Mouse (Mus musculus) colon, adult 2 months (tissue): ENCODE data around the gene Gm10644. TPM values are rescaled to one million over a fixed set of nuclear protein-coding genes. Genes with fewer than 3 reads are reported as not detected.

ENCODE experiments used
- polyA plus RNA-seq: library from polyadenylated mRNA; depleted of rRNA; stranded (reverse); fragments of >200 nt; gene quantifications from 2 replicates; pipeline ENCODE4 v1.2.3, GENCODE M21; 2012; rRNA removed

Gm10644 gene
- 0.50 and 0.92 TPM in 2 replicates for polyA plus RNA-seq

DNA sequence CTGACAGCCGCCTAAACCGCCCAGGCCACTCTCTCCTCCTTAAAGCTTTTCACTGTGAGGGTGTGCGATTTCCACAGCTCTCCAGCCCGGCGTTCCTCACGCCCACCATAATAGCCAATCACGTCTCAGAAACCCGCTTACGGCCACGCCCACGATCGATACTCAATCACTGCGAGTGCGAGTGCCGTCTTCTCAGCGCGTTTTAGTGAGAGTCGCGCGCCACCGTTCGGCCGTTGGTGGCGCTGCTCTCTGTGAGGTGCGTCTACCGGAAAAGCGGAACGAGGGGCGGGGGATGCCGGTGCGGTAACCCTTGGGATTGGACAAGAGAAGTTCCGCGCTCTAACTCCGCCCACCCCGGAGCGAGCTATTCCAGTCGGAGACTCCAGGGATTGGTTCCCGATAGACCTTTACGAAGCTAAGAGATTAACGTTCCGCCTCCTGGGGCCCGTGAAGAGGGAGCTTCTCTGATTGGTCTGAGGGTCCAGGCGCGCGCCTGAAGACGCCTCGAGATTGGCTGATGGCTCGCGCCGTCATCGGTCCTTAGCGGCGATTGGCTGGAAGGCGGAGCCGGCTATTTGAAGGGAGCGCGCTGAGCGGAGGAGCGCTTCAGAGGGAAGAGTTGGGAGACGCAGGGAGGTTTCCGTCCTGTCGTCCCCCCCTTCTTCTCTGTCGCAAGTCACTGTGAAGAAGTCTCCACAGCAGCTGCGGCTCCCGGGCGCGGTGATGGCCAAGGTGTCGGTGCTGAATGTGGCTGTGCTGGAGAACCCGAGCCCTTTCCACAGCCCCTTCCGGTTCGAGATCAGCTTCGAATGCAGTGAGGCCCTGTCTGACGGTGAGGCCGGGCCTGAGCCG is at the start of gene Gm10644, which contains the start of gene Asf1b:
TSS of gene Gm10644 (minus strand) at position 100 of the 852 bp plus-strand sequence.
TSS of gene Asf1b (plus strand) at position 402 of the 852 bp plus-strand sequence.

DNA sequence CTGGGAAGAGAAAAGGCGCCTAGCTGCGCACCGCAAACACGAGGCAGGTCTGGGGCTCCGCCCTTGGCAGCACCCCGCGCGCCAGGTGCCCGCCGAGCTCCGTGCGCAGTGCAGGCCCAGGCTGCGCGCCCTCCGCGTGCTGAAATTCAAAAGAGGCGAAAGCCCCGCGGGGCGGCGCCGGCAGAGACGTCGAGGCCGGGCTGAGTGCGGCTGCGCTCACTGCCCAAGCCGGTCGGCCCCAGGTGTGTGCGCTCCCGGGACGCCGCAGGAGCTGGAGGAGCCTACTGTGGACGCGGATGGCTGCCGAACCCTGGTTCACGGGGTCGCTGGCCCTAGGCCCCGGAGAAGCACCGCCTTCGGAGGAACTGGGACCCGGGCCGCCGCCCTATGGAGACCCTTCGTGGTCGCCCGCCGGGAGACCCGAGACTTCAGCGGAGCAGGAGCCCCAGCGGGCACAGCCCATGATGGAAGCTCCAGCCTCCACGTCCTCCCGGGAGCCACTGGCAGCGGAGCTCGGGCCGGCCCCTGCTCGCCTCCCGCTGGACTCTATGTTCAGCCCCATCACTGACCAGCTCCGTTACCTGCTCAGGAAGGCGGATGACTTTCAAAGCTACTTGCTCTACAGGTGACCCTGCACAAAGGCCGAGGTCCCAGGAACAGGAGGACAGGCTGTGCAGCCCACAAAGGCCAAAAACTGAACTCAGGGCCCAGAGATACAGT is 46.4 kb upstream of the Gm10644 start, which contains the start of gene 1700067K01Rik:
TSS of gene 1700067K01Rik (plus strand) at position 222 of the 720 bp plus-strand sequence.

DNA sequence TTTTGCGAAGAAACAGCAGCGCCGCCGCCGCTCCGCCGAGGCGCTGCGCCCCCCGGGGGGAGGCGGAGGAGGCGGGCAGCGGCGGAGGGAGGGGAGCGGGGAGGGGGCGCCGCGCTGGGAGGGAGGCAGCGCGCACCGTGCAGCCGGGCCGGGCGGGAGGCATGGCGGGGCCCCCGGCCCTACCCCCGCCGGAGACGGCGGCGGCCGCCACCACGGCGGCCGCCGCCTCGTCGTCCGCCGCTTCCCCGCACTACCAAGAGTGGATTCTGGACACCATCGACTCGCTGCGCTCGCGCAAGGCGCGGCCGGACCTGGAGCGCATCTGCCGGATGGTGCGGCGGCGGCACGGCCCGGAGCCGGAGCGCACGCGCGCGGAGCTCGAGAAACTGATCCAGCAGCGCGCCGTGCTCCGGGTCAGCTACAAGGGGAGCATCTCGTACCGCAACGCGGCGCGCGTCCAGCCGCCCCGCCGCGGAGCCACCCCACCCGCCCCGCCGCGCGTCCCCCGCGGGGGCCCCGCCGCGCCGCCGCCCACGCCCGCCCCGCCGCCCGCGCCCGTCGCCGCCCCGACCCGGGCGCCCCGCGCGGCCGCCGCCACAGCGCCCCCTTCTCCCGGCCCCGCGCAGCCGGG is 42.6 kb upstream of the Gm10644 start, which contains the start of gene Samd1:
TSS of gene Samd1 (plus strand) at position 162 of the 631 bp plus-strand sequence.

DNA sequence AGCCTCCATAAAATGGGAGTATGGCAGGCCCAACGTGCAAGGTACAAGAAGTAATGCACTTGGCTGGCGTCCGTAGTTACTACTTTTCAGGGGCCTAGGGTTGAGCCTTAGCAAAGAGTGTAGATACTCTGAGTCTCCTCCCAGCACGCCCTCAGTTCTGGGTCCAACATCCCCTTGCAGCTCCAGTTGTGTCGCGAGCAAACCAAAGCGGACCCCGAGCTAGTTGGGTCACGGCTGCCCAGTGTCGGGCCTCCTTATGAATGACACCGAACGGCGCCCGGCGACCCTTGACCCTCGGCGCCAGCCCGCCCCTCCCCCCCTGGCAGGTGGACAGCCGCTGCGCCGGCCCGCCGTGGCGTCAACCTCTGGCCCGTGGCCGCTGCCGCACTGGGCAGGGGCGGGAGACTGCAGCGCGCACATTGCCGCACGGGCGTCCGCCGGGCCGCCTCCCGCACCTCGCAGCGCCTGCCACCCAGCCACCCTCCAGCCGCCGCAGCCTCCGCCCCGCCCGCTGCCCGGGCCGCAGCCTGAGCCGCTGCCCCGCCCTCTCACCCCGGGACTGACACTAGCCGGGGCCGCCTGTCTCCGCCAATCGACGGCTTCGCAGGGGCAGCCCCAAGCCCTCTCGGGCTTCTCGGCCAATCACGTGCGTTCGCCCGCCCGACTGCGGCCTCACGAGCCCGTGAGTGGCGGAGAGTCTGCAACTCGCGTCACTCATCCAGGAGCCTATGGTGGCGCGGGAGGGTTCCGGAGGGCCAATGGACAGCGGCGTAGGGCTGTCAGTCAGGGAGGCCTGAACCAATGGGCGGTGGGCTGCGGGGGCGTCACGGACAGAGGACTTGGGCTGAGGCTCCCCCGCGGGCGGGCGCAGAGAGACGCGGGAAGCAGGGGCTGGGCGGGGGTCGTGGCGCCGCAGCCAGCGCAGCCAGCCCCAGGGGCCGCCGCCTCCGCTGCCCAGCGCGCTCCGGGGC is 17.4 kb upstream of the Gm10644 start, which contains the start of gene Prkaca:
TSS of gene Prkaca (plus strand) at position 844 of the 971 bp plus-strand sequence.

DNA sequence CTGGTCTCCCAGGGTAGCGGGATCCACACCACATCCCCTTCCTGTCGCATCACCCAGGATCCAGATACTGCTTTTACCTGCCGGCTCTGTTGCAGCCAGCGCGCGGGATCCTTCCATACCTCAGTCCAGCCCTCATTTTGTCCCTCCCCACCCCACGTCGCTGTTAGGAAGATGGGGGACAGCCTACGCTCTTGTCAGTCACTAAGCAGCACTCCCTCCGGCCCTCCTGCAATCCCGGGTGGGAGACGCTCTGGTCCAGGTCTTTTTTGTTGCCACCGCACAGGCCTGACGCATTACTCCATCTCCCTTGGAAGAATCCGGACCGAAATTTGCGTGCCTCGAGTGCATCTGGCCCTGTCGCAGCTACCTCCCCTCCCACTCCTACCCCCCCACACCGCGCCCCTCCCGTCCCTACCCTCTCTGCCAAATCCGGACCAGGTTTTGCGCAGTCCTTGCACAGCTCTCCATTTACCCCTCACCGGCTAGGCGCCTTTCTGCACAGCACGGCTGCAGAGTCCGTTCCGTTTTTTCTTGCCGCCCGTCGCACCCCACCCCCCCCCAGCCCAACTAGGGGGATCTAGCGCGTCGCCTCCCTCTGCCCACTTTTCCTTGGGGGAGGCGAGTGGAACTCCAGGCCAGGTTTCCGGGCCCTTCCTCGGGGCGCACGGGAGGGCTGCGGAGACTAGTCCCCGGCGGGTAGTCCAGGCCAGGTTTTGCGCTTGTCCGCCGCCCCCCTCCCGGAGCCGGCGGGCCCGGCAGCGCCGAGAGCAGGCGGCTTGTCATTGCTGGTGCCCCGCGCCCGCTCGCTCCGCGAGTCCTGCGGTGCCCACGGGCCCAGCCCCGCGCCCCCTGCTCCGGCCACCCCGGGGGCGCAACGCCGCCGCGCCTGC is 55.4 kb downstream of the Gm10644 start, which contains the start of gene Adgrl1:
TSS of gene Adgrl1 (plus strand) at position 743 of the 890 bp plus-strand sequence.

Other genes starting within 250 kb of the Gm10644 start
- gene Ddx39, start 240.0 kb downstream of the Gm10644 start, polyA plus RNA-seq: 42.3 and 45.4 TPM in 2 replicates
- 69.7 and 76.2 TPM in 2 replicates for gene Adgre5, start 213.9 kb downstream of the Gm10644 start, polyA plus RNA-seq
- gene Adgrl1, start 55.1 kb downstream of the Gm10644 start, polyA plus RNA-seq: 37.4 and 40.7 TPM in 2 replicates
- gene Asf1b, start 302 bp upstream of the Gm10644 start, polyA plus RNA-seq: 23.6 and 30.4 TPM in 2 replicates
- 58.4 and 58.7 TPM in 2 replicates for gene Prkaca, start 17.8 kb upstream of the Gm10644 start, polyA plus RNA-seq
- gene Samd1, start 42.5 kb upstream of the Gm10644 start, polyA plus RNA-seq: 40.8 and 46.4 TPM in 2 replicates
- gene 1700067K01Rik, start 46.3 kb upstream of the Gm10644 start, polyA plus RNA-seq: 0.08 and 0.22 TPM in 2 replicates
- 19.5 and 23.1 TPM in 2 replicates for gene 2210011C24Rik, start 57.0 kb upstream of the Gm10644 start, polyA plus RNA-seq
- gene Palm3, start 66.3 kb upstream of the Gm10644 start, polyA plus RNA-seq: 0.09 TPM in 1 of 2 replicates, not detected in the other
- 2.8 and 3.3 TPM in 2 replicates for gene Il27ra, start 87.4 kb upstream of the Gm10644 start, polyA plus RNA-seq
- gene Rln3, start 89.8 kb upstream of the Gm10644 start, polyA plus RNA-seq: 0.50 TPM in 1 of 2 replicates, not detected in the other
- 0.44 and 0.49 TPM in 2 replicates for gene Gm10643, start 109.9 kb upstream of the Gm10644 start, polyA plus RNA-seq
- gene Rfx1, start 111.6 kb upstream of the Gm10644 start, polyA plus RNA-seq: 36.9 and 44.9 TPM in 2 replicates
- gene Dcaf15, start 149.6 kb upstream of the Gm10644 start, polyA plus RNA-seq: 69.0 and 79.6 TPM in 2 replicates
- 2.7 and 3.7 TPM in 2 replicates for gene Podnl1, start 170.8 kb upstream of the Gm10644 start, polyA plus RNA-seq
- gene Cc2d1a, start 192.7 kb upstream of the Gm10644 start, polyA plus RNA-seq: 52.7 and 53.1 TPM in 2 replicates
- 0.84 and 0.97 TPM in 2 replicates for gene 4930432K21Rik, start 192.8 kb upstream of the Gm10644 start, polyA plus RNA-seq
- gene Nanos3, start 230.0 kb upstream of the Gm10644 start, polyA plus RNA-seq: 0.19 and 0.41 TPM in 2 replicates